Mouse (Mus musculus): ENCODE results near the gene Vps51. TPM values are rescaled to one million over a fixed set of nuclear protein-coding genes. Genes with fewer than 3 reads are reported as not detected.
A peak's percentile ranks its signal among the peaks of the same experiment; 100 is the strongest.

The Vps51 gene
- polyA plus RNA-seq, 1 experiment from 2014 or later: 35.6 TPM

DNA sequence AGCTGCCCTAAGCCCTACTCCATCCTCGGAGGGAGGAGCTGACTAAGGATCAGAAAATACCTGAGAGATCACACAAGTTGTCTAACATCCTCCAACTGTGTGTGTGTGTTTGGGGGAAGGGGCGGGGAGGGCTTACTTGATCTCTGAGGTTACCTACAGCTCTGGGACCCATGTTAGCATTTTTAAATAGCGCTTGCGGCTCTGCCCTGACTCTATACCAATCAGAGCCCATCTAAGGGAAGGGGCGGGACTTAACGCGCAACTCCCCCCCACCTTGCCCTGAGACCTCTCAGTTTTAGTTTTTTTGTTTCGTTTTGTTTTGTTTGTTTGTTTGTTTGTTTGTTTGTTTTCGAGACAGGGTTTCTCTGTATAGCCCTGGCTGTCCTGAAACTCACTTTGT, 47.6 kb downstream of the Vps51 start:
- Histone ChIP-seq H3K9me3 (replicated peaks) (no peaks in the 10 kb centered on the region), H3K4me2 (no peak overlapping the region), H3K27ac (no peak overlapping the region), H3K4me3 (no peak overlapping the region), H3K27me3 (no peaks in the 10 kb centered on the region), H3K9ac (no peak overlapping the region), H3K4me1 (replicated peaks) (no peaks in the 10 kb centered on the region), H3K36me3 (no peaks in the 10 kb centered on the region)
- no peak for ATAC-seq (replicated peaks; ENCODE audit: insufficient number of reproducible peaks, insufficient read depth, low FRiP score, low read depth)
- 67% methylated on average over 9 of the region's 9 CpGs for whole genome bisulfite sequencing

DNA sequence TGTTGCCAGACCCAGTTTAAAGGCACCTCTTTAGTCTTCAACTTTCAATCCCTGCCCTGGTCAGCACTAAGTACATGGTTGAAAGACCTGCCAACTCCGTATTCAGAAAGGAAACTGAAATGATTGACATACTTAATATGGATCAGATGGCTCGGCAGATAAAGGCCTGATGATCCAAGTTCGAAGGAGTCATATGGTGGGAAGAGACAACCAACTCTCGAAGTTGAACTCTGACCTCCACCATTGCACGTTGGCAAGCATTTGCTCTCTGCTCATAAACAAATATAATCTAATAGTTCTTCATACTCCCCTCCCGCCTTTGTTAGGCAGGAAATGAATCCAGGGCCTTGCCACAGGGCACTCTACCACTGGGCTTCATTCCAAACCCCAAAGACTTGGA, 48.0 kb downstream of the Vps51 start:
- Histone ChIP-seq H3K27ac (no peak overlapping the region), H3K9ac (no peak overlapping the region), H3K9me3 (replicated peaks) (no peaks in the 10 kb centered on the region), H3K4me2 (no peak overlapping the region), H3K36me3 (no peaks in the 10 kb centered on the region), H3K4me1 (replicated peaks) (no peaks in the 10 kb centered on the region), H3K4me3 (no peak overlapping the region), H3K27me3 (no peaks in the 10 kb centered on the region)
- no peak for ATAC-seq (replicated peaks; ENCODE audit: insufficient number of reproducible peaks, insufficient read depth, low FRiP score, low read depth)
- 71% methylated on average over 6 of the region's 6 CpGs for WGBS

DNA sequence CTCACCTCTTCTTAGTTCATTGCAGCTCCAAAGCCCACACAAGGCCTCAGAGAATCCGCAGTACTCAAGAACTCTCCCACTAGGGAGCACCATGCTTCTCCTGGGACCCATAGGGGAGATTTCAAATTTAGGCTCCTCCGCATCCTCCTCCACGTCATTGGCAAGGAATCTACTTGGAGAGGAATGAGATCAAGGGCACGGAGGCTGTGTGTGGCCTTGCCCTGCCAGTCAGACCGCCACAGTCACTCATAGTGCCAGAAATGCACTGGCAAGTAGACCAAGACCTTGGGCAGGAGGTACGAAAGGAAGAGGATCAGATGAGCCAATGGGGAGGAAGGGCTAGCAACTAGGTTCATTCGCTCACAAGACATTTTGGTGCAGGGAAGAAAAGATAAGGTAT, 53.1 kb downstream of the Vps51 start:
- ATAC-seq (replicated peaks; ENCODE audit: insufficient number of reproducible peaks, insufficient read depth, low FRiP score, low read depth): no peak
- Histone ChIP-seq H3K4me2 (no peak overlapping the region), H3K27ac (no peak overlapping the region), H3K27me3 (no peaks in the 10 kb centered on the region), H3K4me1 (replicated peaks) (no peaks in the 10 kb centered on the region), H3K9me3 (replicated peaks) (no peaks in the 10 kb centered on the region), H3K4me3 (no peak overlapping the region), H3K36me3 (no peaks in the 10 kb centered on the region), H3K9ac (no peak overlapping the region)
- WGBS: 73% methylated on average over 7 of the region's 7 CpGs

DNA sequence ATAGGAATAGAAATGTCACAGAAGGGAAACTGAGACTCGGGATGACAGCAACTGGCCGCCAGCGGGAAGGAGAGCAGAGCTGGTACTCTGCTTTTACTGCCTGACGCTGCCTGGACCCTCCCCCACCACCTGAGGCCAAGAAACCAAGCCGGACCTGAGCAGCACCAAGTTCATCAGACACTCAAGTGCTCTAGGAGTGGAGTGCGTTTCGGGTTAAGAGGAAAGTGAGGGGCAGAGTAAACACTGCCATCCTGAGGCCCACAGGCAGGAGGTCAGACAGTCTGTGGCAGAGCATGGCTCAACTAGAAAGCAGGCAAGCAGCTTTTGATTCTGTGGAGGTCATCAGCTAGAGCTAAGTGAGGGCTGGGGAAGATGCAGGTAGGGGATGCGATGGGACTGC, 54.0 kb downstream of the Vps51 start:
- Histone ChIP-seq H3K4me1 (replicated peaks) (no peaks in the 10 kb centered on the region), H3K4me3 (no peak overlapping the region), H3K4me2 (no peak overlapping the region), H3K27ac (no peak overlapping the region), H3K9me3 (replicated peaks) (no peaks in the 10 kb centered on the region), H3K27me3 (no peaks in the 10 kb centered on the region), H3K9ac (no peak overlapping the region), H3K36me3 (no peaks in the 10 kb centered on the region)
- WGBS: 48% methylated on average over 8 of the region's 8 CpGs
- no peak for ATAC-seq (replicated peaks; ENCODE audit: insufficient number of reproducible peaks, insufficient read depth, low FRiP score, low read depth)

DNA sequence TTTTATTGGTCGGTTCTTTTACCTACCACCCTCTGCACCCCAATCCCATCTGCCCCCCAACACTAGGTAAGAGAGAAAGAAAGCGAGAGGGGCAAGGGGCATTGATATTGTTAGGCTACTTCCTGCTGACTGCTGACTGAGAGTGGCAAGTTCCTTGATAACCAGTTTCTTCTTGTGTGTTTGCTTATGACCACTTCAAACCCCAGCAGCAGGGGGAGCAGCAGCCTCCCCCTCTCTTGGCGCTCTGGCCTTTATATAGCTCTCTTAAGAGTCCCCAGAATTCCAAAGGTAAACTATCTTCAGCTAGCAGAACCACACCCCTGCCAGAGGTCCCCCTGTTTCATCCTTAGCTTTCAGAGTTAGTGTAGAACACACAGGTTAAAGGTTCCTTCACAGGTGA, 56.8 kb downstream of the Vps51 start:
- H3K9ac ChIP-seq: no peak overlapping the region
- ATAC-seq (replicated peaks; ENCODE audit: insufficient number of reproducible peaks, insufficient read depth, low FRiP score, low read depth): no peak
- 43% methylated on average over 3 of the region's 3 CpGs for WGBS
- no peak overlapping the region for H3K4me2 ChIP-seq
- H3K36me3 ChIP-seq: no peaks in the 10 kb centered on the region
- H3K9me3 ChIP-seq (replicated peaks): no peaks in the 10 kb centered on the region
- no peaks in the 10 kb centered on the region for H3K27me3 ChIP-seq
- peaks cover 10% of the 10 kb centered on the region for H3K4me1 ChIP-seq (replicated peaks)
- no peak overlapping the region for H3K4me3 ChIP-seq
- no peak overlapping the region for H3K27ac ChIP-seq

DNA sequence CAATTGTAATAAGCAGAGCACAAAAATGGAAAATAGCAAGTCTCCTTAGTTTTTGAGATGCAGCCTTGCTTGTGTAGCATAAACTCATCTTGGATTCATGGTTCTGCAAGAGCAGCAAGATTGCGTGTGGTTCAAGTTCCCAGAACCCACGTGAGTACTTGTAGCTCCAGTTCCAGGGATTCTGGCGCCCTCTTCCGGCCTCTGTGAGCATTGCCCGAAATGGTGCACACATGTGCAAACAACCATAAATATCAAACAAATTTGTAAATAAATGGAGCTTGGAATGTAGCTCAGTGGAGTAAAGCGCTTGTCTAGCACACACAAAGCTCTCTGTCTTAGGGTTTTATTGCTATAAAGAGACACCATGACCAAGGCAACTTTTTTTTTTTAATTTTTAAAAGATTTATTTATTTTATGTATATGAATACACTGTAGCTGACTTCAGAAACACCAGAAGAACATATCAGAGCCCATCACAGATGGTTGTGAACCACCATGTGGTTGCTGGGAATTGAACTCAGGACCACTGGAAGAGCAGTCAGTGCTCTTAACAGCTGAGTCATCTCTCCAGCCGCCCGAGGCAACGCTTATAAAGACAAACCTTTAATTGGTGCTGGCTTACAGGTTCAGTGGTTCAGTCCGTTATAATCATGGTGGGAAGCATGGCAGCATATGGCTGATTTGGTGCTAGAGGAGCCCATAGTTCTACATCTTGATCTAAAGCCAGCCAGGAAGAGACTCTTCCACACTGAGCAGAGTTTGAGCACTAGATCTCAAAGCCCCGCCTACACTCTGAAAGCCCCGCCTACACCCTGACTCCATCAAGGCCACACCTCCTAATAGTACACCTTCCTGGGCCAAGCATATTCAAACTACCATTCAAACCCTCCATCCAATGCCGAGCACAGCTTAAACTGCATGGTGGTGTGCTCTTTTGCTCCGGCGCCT, 58.6 kb downstream of the Vps51 start:
- Histone ChIP-seq H3K27ac (no peak overlapping the region), H3K9me3 (replicated peaks) (no peaks in the 10 kb centered on the region), H3K9ac (no peak overlapping the region), H3K4me2 (no peak overlapping the region), H3K4me1 (replicated peaks) (peaks cover 19% of the 10 kb centered on the region), H3K36me3 (no peaks in the 10 kb centered on the region), H3K27me3 (0 out of 2 replicates have a peak, but pooled peaks cover 4% of the 10 kb centered on the region), H3K4me3 (no peak overlapping the region)
- no peak for ATAC-seq (replicated peaks; ENCODE audit: insufficient number of reproducible peaks, insufficient read depth, low FRiP score, low read depth)
- WGBS: 30% methylated on average over 15 of the region's 15 CpGs

Small RNAs within 50 kb of the gene (microRNA-seq; reads per million reads assigned to microRNA genes)
- gene Mir6988: 2.3 reads per million, percentile 3 among the genes with 10 or more reads in this experiment

Other genes starting within 250 kb of the Vps51 start
- gene Frmd8, start 202.0 kb downstream of the Vps51 start, polyA plus RNA-seq (2015; fragmentation: Nextera tagmentation; extraction: Ambion mirVana): 25.1 and 35.1 TPM in 2 replicates
- 3.2 and 4.2 TPM in 2 replicates for gene Slc25a45, start 199.4 kb downstream of the Vps51 start, polyA plus RNA-seq (2015; fragmentation: Nextera tagmentation; extraction: Ambion mirVana)
- gene Tigd3, start 183.1 kb downstream of the Vps51 start, polyA plus RNA-seq (2015; fragmentation: Nextera tagmentation; extraction: Ambion mirVana): 1.2 and 2.0 TPM in 2 replicates
- gene Dpf2, start 164.2 kb downstream of the Vps51 start, polyA plus RNA-seq (2015; fragmentation: Nextera tagmentation; extraction: Ambion mirVana): 81.9 and 106 TPM in 2 replicates
- 10.4 and 13.0 TPM in 2 replicates for gene Cdc42ep2, start 152.4 kb downstream of the Vps51 start, polyA plus RNA-seq (2015; fragmentation: Nextera tagmentation; extraction: Ambion mirVana)
- gene Pola2, start 113.0 kb downstream of the Vps51 start, polyA plus RNA-seq (2015; fragmentation: Nextera tagmentation; extraction: Ambion mirVana): 35.8 and 48.9 TPM in 2 replicates
- not detected in 2 replicates for gene Slc22a20, start 91.1 kb downstream of the Vps51 start, polyA plus RNA-seq (2015; fragmentation: Nextera tagmentation; extraction: Ambion mirVana)
- gene Capn1, start 61.3 kb downstream of the Vps51 start, polyA plus RNA-seq (2015; fragmentation: Nextera tagmentation; extraction: Ambion mirVana): 6.6 and 10.0 TPM in 2 replicates
- 14.5 and 19.2 TPM in 2 replicates for gene Syvn1, start 30.7 kb downstream of the Vps51 start, polyA plus RNA-seq (2015; fragmentation: Nextera tagmentation; extraction: Ambion mirVana)
- gene Mrpl49, start 19.4 kb downstream of the Vps51 start, polyA plus RNA-seq (2015; fragmentation: Nextera tagmentation; extraction: Ambion mirVana): 54.5 and 55.3 TPM in 2 replicates
- gene Fau, start 19.4 kb downstream of the Vps51 start, polyA plus RNA-seq (2015; fragmentation: Nextera tagmentation; extraction: Ambion mirVana): 434 and 453 TPM in 2 replicates
- gene Znhit2, start 16.0 kb downstream of the Vps51 start, polyA plus RNA-seq (2015; fragmentation: Nextera tagmentation; extraction: Ambion mirVana): 19.3 and 25.6 TPM in 2 replicates
- gene Tm7sf2, start 8.9 kb downstream of the Vps51 start, polyA plus RNA-seq (2015; fragmentation: Nextera tagmentation; extraction: Ambion mirVana): 5.4 and 11.3 TPM in 2 replicates
- not detected in 2 replicates for gene Tmem262, start 2.8 kb upstream of the Vps51 start, polyA plus RNA-seq (2015; fragmentation: Nextera tagmentation; extraction: Ambion mirVana)
- 0.48 and 1.3 TPM in 2 replicates for gene Gm28374, start 5.0 kb upstream of the Vps51 start, polyA plus RNA-seq (2015; fragmentation: Nextera tagmentation; extraction: Ambion mirVana)
- gene Zfpl1, start 7.7 kb upstream of the Vps51 start, polyA plus RNA-seq (2015; fragmentation: Nextera tagmentation; extraction: Ambion mirVana): 39.1 and 53.1 TPM in 2 replicates
- gene Cdca5, start 7.8 kb upstream of the Vps51 start, polyA plus RNA-seq (2015; fragmentation: Nextera tagmentation; extraction: Ambion mirVana): 19.6 and 27.2 TPM in 2 replicates
- gene AC131692.1, start 17.2 kb upstream of the Vps51 start, polyA plus RNA-seq (2015; fragmentation: Nextera tagmentation; extraction: Ambion mirVana): 0.20 and 0.38 TPM in 2 replicates
- 0.21 and 0.36 TPM in 2 replicates for gene Naaladl1, start 28.6 kb upstream of the Vps51 start, polyA plus RNA-seq (2015; fragmentation: Nextera tagmentation; extraction: Ambion mirVana)
- 28.1 and 38.1 TPM in 2 replicates for gene Sac3d1, start 41.4 kb upstream of the Vps51 start, polyA plus RNA-seq (2015; fragmentation: Nextera tagmentation; extraction: Ambion mirVana)
- gene Snx15, start 51.1 kb upstream of the Vps51 start, polyA plus RNA-seq (2015; fragmentation: Nextera tagmentation; extraction: Ambion mirVana): 19.8 and 25.9 TPM in 2 replicates
- gene Batf2, start 63.8 kb upstream of the Vps51 start, polyA plus RNA-seq (2015; fragmentation: Nextera tagmentation; extraction: Ambion mirVana): 0.23 TPM in 1 of 2 replicates, not detected in the other
- gene Arl2, start 64.3 kb upstream of the Vps51 start, polyA plus RNA-seq (2015; fragmentation: Nextera tagmentation; extraction: Ambion mirVana): 74.7 and 81.8 TPM in 2 replicates
- not detected in 2 replicates for gene Majin, start 107.2 kb upstream of the Vps51 start, polyA plus RNA-seq (2015; fragmentation: Nextera tagmentation; extraction: Ambion mirVana)
- gene Gpha2, start 149.1 kb upstream of the Vps51 start, polyA plus RNA-seq (2015; fragmentation: Nextera tagmentation; extraction: Ambion mirVana): 0.57 TPM in 1 of 2 replicates, not detected in the other
- gene Ppp2r5b, start 158.6 kb upstream of the Vps51 start, polyA plus RNA-seq (2015; fragmentation: Nextera tagmentation; extraction: Ambion mirVana): 21.4 and 28.1 TPM in 2 replicates
- gene Atg2a, start 164.4 kb upstream of the Vps51 start, polyA plus RNA-seq (2015; fragmentation: Nextera tagmentation; extraction: Ambion mirVana): 6.7 and 10.0 TPM in 2 replicates
- 54.1 and 66.8 TPM in 2 replicates for gene Ehd1, start 199.5 kb upstream of the Vps51 start, polyA plus RNA-seq (2015; fragmentation: Nextera tagmentation; extraction: Ambion mirVana)
- gene Cdc42bpg, start 229.2 kb upstream of the Vps51 start, polyA plus RNA-seq (2015; fragmentation: Nextera tagmentation; extraction: Ambion mirVana): 0.30 and 0.60 TPM in 2 replicates

Data from heart, embryonic 15.5 days (tissue).